Mouse (Mus musculus): ENCODE results near the gene Pafah2.

Pafah2 gene

DNA sequence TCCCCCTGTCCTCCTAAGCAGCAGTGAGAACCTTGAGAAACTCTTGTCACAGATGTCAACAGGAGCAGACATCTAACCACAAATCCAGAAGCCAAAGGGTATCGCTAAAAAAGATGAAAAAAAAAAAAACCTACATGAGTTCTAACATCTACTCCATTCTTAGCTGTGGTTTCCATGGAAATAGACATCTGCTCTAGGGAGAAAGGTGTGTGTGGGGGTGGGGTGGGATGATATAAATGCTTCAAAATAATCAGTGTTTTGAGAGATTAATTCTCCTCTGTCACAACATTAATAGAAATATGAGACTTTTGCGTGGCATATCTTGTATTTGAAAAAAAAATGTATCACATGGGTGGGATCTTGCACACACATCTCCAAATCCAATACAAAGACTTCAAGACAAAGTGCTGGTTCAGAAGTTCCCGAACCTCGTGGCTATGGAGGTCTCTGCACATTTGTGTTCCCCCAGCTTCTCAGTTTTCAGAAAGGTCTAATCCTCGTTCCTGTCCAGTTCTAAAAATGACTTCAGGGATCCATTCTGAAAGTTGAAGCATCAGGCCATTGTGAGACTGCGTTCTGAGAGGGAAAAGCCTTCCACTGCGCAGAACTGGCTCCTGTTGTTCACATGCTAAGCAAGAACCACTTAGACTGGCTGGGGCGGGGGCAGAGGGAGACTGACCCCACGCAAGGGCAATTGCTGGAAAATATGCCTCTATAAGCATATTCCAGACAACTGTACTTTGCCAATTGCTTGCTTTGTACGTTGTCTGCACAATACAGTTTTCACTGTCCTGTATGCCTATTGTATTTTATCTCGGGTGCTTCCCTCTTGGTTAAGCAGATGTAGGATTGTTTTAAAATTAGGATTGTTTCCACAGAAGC lies 70.5 kb downstream of the Pafah2 start:
- DNase-seq = no peak

DNA sequence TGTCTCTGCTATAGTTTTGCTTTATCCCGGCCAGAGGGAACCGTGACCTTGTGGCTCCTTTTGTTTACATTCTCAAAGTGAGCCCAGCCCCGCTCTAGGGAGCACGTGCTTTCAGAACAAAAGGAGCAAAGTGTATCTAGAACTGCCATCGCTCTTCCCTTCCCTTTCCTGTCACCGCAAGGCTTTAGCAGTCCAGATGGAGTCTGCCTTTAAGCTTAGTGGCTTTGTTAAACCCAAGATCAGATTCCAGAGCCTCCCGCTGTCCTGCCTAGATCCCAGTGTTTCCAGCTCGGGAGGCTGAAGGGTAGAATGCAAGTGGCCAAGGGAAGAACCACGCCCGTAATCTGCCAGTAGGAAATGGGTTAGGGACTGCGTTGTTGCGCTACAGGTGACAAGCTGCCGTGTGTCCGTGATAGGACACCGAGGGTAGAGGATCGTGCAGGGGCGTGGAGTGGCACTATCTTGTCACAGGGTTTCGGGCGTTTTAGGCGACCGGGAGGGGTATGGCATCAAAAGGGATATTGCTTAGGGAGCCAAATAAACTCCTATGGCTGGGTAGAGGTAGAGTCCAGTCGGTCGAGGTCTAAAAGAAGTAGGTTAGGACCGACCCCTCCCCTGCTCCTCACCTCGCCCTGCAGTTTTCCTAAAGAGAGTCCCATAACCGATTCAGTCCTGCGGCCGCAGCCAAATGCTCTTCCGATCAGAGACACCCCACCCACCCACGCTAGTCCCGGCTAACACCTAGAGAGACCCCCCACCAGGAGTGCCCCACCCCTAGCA lies 71.5 kb downstream of the Pafah2 start:
- peak in 1 of 2 experiments; percentile 36 for DNase-seq

GRCm38 (mm10) chr4:134468215-134468575 lies 72.1 kb downstream of the Pafah2 start, which contains the start of gene Stmn1:
TSS of gene Stmn1 (plus strand) at chr4:134468320.
- DNase-seq = peak; percentile 97

GRCm38 (mm10) chr4:134468578-134469266 lies 72.6 kb downstream of the Pafah2 start:
- DNase-seq = peak; percentile 95 to 99

GRCm38 (mm10) chr4:134469341-134469796 lies 73.2 kb downstream of the Pafah2 start:
- DNase-seq = no peak

- DNase-seq = no peak
Measured at GRCm38 (mm10) chr4:134469985-134470384, 73.9 kb downstream of the Pafah2 start.

DNA sequence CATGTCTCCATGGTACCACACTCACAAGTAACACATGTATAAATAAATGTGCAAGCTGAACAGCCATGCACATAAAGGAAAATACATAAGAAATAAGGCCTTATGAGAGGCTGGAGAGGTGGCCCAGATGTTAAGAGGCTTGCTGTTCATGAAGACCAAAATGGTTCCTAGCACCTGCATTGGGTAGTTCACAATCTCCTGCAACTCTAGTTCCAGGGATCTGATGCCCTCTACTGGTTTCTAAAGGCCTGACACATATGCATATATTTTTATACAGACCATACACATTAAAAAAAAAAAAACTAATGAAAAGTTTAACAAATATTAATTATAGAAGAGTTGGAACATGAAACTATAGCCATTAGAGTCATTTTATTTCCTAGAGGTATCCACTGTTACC lies 75.3 kb downstream of the Pafah2 start:
- no peak for DNase-seq

DNA sequence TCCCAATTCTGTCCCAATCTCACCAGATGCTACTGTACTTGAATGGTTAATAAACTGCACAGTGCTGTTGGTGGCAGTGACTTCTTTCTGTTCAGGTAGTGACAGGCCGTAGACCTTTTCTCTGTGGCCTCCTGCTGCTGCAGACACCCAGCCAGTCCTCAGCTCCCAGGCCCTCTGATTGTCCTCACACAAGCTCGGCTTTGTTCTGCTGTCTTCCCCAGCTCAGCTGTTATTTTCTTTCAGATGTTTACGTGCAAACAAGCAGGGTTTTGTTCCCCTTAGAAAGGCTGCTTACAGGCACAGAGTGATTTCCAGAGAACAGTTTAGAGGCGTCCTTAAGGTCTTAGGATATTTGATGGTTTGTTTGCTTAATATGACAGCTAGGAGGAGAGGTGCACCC lies 77.6 kb downstream of the Pafah2 start:
- DNase-seq = no peak

DNA sequence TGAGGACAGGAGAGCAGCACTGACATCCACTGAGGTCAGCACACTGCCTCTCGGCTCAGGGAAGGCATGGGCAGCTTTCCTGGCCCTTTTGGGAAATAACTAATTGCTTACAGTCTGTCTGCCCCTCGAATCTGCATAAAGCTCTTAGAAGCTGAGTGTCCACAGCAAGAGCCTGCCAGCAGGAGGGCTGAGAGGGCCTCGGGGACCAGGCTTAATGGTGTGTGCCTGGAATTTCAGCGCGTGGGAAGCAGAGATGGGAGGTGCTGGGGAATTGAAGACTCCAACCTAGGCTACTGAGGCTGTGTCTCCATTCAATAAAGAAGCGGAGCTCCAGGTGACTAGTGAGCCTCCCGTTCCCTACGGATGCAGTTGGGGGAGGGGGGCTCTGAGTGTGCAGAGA lies 78.1 kb downstream of the Pafah2 start:
- no peak for DNase-seq

DNA sequence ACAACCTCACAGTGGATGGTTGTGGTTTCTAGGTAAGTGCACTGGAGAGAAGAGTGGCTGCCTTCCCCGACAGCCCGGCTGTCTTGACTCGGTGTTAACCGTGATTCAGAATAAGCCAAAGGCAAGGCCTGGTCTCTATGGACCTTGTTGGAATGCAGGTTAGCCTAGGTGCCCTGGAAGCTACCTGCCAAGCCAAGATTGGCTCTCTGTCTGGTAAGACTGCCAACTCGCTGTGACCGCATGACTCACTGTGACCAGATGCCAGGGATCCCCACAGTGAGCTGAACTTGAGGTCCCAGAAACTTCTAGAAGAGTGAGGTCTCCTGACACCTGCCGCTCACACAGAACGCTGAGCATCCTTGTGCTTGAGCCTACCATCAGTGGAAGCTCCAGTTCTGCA lies 80.8 kb downstream of the Pafah2 start:
- DNase-seq = peak in 1 of 2 experiments; percentile 42
